Mouse (Mus musculus) layer of hippocampus, adult 2 months (tissue): ENCODE results near the gene Ehd4. TPM values are rescaled to one million over a fixed set of nuclear protein-coding genes. Genes with fewer than 3 reads are reported as not detected.

Source experiments
- DNase-seq, 2 experiments: peaks; one replicate each; pipeline ENCODE4 v3.0.0; 2022; ENCODE audit warnings: low spot score in 2 of 2
- H3K27ac ChIP-seq: fragments of 200-600 bp; 2 replicates; pipeline ENCODE4 v1.8.1; 2022
- H3K4me3 ChIP-seq: fragments of 200-600 bp; 2 replicates; pipeline ENCODE4 v1.8.1; 2022; ENCODE audit warnings: mild to moderate bottlenecking
- CTCF ChIP-seq: fragments of 200-600 bp; conservative IDR thresholded peaks from 2 replicates; pipeline ENCODE4 v1.8.1; 2022; ENCODE audit warnings: antibody characterized with exemption, mild to moderate bottlenecking, moderate library complexity
- long read RNA-seq, 2 experiments: library from polyadenylated mRNA; stranded (forward); transcript quantifications; one replicate each; pipeline ENCODE4 v2.0.0; 2021; ENCODE audit warnings: borderline mapping rate in 2 of 2
- total RNA-seq, 2 experiments: library from RNA; stranded (reverse); gene quantifications; 2 replicates each; pipeline ENCODE4 v1.2.3; 2021

Gene Ehd4
- total RNA-seq: 1 to 10 TPM; 5.4 to 7.6 TPM
- long read RNA-seq, experiment 1, transcript Ehd4-201 (6 exons, 3,730 nt): major isoform, 14 of 15 reads
- long read RNA-seq, experiment 1, partial matches to known transcripts: 0 of 15 reads
- long read RNA-seq, experiment 1, other reads (novel, unspliced or antisense): 1 of 15 reads
- long read RNA-seq, experiment 2, transcript Ehd4-201 (6 exons, 3,730 nt): major isoform, 9 of 11 reads
- long read RNA-seq, experiment 2, partial matches to known transcripts: 0 of 11 reads
- long read RNA-seq, experiment 2, other reads (novel, unspliced or antisense): 2 of 11 reads

DNA sequence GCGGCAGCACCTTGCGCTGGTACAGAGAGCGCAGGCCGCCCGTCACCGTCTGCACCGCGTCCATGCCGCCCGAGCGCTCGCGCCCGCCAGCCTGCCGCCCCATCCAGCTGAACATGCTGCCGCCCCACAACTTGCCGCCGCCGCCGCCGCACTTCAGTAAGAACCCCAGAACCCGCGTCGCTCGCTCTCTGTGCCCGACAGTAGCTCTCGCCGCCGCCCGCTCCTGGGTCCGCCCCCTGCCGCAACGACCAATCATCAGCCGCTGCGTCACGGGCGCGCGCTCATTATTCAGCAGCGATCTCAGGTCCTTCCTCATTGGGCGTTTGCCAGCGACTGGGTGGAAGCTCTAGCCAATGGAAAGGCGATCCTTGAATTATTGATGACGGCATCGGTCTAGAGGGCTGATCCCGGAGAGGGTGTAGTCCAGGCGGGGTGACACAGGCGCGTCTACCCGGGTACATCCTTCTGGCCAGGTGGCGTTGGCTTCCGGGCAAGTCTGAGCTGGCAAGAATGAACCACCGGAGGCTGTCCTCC is at the start of gene Ehd4:
Ehd4 (minus strand) TSS at position 246 of the 534 bp plus-strand sequence.
- peak within 1 kb of the TSS; percentile 74 for H3K4me3 ChIP-seq
- DNase-seq: peak; percentile 97 to 99
- peak within 1 kb of the TSS; percentile 66 for H3K27ac ChIP-seq
- no peak for TF ChIP-seq CTCF

DNA sequence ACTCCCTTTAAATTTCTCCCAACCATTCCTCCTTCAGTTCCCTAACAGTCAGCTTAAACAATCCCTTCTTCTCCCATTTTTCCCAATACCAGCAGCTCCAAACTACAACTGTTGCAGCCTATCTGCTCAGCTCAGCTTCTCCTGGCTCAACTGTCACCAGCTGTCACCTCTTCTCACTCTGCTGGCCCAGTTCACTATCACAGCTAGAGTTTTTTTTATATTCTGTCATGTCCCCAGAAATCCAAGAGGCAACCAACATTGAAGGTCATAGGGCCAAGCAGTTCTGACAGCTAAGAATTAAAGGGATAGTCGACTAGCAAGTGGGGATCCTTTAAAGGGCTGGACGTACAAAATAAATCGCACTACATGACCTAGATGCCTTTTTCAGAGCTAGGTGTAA is 49.3 kb upstream of the Ehd4 start:
- TF ChIP-seq CTCF: no peak
- no peak overlapping the region for H3K4me3 ChIP-seq
- no peak overlapping the region for H3K27ac ChIP-seq
- DNase-seq: no peak

GRCm38 (mm10) chr2:120200077-120200476 is 45.7 kb upstream of the Ehd4 start:
- H3K27ac ChIP-seq: no peak overlapping the region
- no peak for DNase-seq
- no peak overlapping the region for H3K4me3 ChIP-seq
- no peak for TF ChIP-seq CTCF

DNA sequence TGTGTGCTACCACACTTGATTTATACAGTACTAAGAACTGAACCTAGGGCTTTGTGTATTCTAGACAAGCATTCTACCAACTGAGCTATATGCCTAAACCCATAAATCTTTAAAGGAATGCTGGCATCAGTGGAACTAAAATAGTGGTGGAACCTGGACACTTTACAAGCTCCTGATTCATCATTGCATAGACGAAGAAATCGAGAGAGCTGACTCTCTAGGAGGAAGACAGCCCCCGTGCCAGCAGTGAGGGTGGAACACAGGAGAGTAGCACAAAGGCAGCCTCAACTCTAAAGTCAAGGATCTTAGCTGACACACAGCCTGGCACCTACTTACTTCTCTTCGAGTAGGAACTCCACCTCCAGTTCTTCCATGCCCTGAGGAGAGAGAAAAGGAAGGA is 33.8 kb upstream of the Ehd4 start:
- no peak for TF ChIP-seq CTCF
- Histone ChIP-seq H3K27ac (no peak overlapping the region), H3K4me3 (no peak overlapping the region)
- DNase-seq: no peak

GRCm38 (mm10) chr2:120187583-120187982 is 33.2 kb upstream of the Ehd4 start:
- H3K4me3 ChIP-seq: no peak overlapping the region
- peak; percentile 50 for TF ChIP-seq CTCF
- no peak for DNase-seq
- no peak overlapping the region for H3K27ac ChIP-seq

GRCm38 (mm10) chr2:120185527-120186276 is 31.3 kb upstream of the Ehd4 start:
- Histone ChIP-seq H3K4me3 (no peak overlapping the region), H3K27ac (no peak overlapping the region)
- peak; percentile 50 for TF ChIP-seq CTCF
- no peak for DNase-seq

GRCm38 (mm10) chr2:120178936-120179335 is 24.5 kb upstream of the Ehd4 start:
- H3K4me3 ChIP-seq: no peak overlapping the region
- no peak for DNase-seq
- peak; percentile 64 for TF ChIP-seq CTCF
- no peak overlapping the region for H3K27ac ChIP-seq

GRCm38 (mm10) chr2:120173718-120174117 is 19.3 kb upstream of the Ehd4 start:
- Histone ChIP-seq H3K27ac (no peak overlapping the region), H3K4me3 (no peak overlapping the region)
- DNase-seq: peak in 1 of 2 experiments; percentile 72
- peak; percentile 98 for TF ChIP-seq CTCF

GRCm38 (mm10) chr2:120171362-120171761 is 17.0 kb upstream of the Ehd4 start:
- Histone ChIP-seq H3K4me3 (no peak overlapping the region), H3K27ac (no peak overlapping the region)
- DNase-seq: no peak
- no peak for TF ChIP-seq CTCF

DNA sequence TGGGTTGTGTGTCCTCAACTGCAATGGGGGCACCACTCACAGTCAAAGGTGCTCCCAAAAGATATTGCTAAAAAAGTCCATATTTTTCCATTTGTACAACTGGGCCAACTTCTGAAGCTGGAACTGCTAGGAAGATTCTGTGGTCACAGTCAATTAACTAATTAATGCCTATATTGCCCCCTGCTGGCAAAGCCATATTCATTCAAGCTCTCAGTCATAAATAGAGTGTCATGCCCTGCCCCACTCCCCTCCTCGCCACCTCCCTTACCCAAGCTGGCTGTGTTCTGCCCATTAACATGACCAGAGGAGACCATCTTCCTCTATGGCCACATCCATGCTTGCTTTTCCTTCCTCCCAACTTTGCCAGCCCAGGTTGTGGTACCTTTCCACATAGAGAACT is 16.3 kb upstream of the Ehd4 start:
- Histone ChIP-seq H3K4me3 (no peak overlapping the region), H3K27ac (no peak overlapping the region)
- DNase-seq: peak; percentile 19 to 38
- TF ChIP-seq CTCF: peak; percentile 76

DNA sequence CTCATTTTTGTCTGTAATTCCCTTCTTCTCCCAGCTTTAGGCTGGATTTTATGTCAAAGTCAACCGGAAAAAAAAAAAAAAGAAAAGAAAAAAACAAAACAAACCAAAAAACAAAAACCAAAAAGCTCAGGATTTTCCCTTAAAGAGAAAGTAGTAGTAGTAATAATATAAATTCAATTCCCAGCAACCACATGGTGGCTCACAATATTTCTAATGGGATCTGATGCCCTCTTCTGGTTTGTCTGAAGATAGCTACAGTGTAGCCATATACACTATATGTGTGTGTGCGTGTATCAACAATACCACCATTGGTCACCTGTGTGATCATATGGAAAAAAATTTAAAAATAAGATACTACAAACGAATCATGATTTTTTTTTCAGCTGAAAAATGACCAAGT is 15.0 kb upstream of the Ehd4 start:
- DNase-seq: no peak
- H3K4me3 ChIP-seq: no peak overlapping the region
- no peak overlapping the region for H3K27ac ChIP-seq
- TF ChIP-seq CTCF: peak; percentile 73

- DNase-seq: no peak
- Histone ChIP-seq H3K4me3 (no peak overlapping the region), H3K27ac (no peak overlapping the region)
- TF ChIP-seq CTCF: no peak
These were observed 13.4 kb upstream of the Ehd4 start for GRCm38 (mm10) chr2:120167763-120168162.

GRCm38 (mm10) chr2:120165474-120165873 is 11.1 kb upstream of the Ehd4 start:
- Histone ChIP-seq H3K4me3 (no peak overlapping the region), H3K27ac (no peak overlapping the region)
- no peak for DNase-seq
- no peak for TF ChIP-seq CTCF
